Mouse (Mus musculus) olfactory bulb, adult 2 months (tissue): ENCODE results near the gene Rnase12.

Experiments used
- CTCF ChIP-seq: fragments of 200-500 bp; IDR thresholded peaks from 2 replicates; pipeline ENCODE4 v1.5.1; 2012; ENCODE audit warnings: low read depth, mild to moderate bottlenecking, low read length, moderate library complexity; ENCODE audit not compliant: insufficient read depth
- POLR2A ChIP-seq: fragments of 200-500 bp; IDR thresholded peaks from 2 replicates; pipeline ENCODE4 v1.6.1; 2012; ENCODE audit warnings: mild to moderate bottlenecking, low read depth, low read length, moderate library complexity; ENCODE audit not compliant: insufficient read depth

- TF ChIP-seq CTCF (no peak), POLR2A (no peak)
These were observed 48.7 kb downstream of the Rnase12 start for GRCm38 (mm10) chr14:51008781-51009180.
